Mouse (Mus musculus) heart, adult 2 months (tissue): ENCODE results near the gene Gata5. TPM values are rescaled to one million over a fixed set of nuclear protein-coding genes. Genes with fewer than 3 reads are reported as not detected.
A peak's percentile ranks its signal among the peaks of the same experiment; 100 is the strongest.

ENCODE experiments used
- DNase-seq, 2 experiments: peaks; one replicate each; pipeline ENCODE4 v3.0.0; 2021
- H3K27ac ChIP-seq: fragments of 200-600 bp; 2 replicates; pipeline ENCODE4 v1.8.1; 2022
- H3K27me3 ChIP-seq: fragments of 200-500 bp; 2 replicates; pipeline ENCODE4 v1.6.1; 2012; ENCODE audit warnings: mild to moderate bottlenecking, low read length, inconsistent platforms, mixed read lengths; ENCODE audit not compliant: control insufficient read depth, insufficient read depth
- H3K36me3 ChIP-seq: fragments of 200-500 bp; 2 replicates; pipeline ENCODE4 v1.6.1; 2012; ENCODE audit warnings: low read length, inconsistent platforms; ENCODE audit not compliant: control insufficient read depth, insufficient read depth
- H3K4me1 ChIP-seq: fragments of 200-500 bp; 2 replicates; pipeline ENCODE4 v1.6.1; 2011; ENCODE audit warnings: low read length; ENCODE audit not compliant: control insufficient read depth, insufficient read depth
- H3K4me3 ChIP-seq: fragments of 200-600 bp; 2 replicates; pipeline ENCODE4 v1.8.1; 2022
- H3K79me2 ChIP-seq: fragments of 200-500 bp; replicated peaks from 2 replicates; pipeline ENCODE4 v1.6.1; 2012; ENCODE audit warnings: mild to moderate bottlenecking, inconsistent platforms, low read length, moderate library complexity, mixed read lengths; ENCODE audit not compliant: control insufficient read depth, insufficient read depth
- H3K9ac ChIP-seq: fragments of 200-500 bp; 2 replicates; pipeline ENCODE4 v1.6.1; 2012; ENCODE audit warnings: low read depth, mild to moderate bottlenecking, control low read depth, inconsistent platforms, low read length, mixed read lengths
- CTCF ChIP-seq: fragments of 200-600 bp; IDR thresholded peaks from 2 replicates; pipeline ENCODE4 v1.8.1; 2022; ENCODE audit warnings: antibody characterized with exemption, mild to moderate bottlenecking, moderate library complexity
- EP300 ChIP-seq: fragments of 200-500 bp; IDR thresholded peaks from 2 replicates; pipeline ENCODE4 v1.6.1; 2011; ENCODE audit warnings: low read depth, low read length, control low read depth; ENCODE audit not compliant: insufficient read depth
- POLR2A ChIP-seq: fragments of 200-500 bp; IDR thresholded peaks from 2 replicates; pipeline ENCODE4 v1.6.1; 2011; ENCODE audit warnings: mild to moderate bottlenecking, low read depth, low read length, control low read depth; ENCODE audit not compliant: insufficient read depth
- WGBS: fragments of 180-500 bp; shearing (Covaris S2); methylation state at CpG from one replicate; pipeline ENCODE4 v1.1.7; 2018; 5-methylcytosine and 5-hydroxymethylcytosine counted together
- intact Hi-C: fragments of 180-260 bp; cut with DNase I; formaldehyde crosslinking; loops from one replicate; pipeline ENCODE4 v1.15.1; 2025
- polyA plus RNA-seq: library from polyadenylated mRNA; depleted of rRNA; stranded (reverse); fragments of >200 nt; gene quantifications from 2 replicates; pipeline ENCODE4 v1.2.3, GENCODE M21; 2012
- total RNA-seq, 2 experiments: library from RNA; stranded (reverse); gene quantifications; 2 replicates each; pipeline ENCODE4 v1.2.3; 2021

Gene Gata5
- total and polyA plus RNA-seq, 3 experiments: 0.63 to 1.1 (median 0.89) TPM

- 44% methylated on average over 14 of the region's 14 CpGs for WGBS
- no peaks in the 10 kb centered on the region for H3K27me3 ChIP-seq
- no peaks in the 10 kb centered on the region for H3K79me2 ChIP-seq
- no peak overlapping the region for H3K9ac ChIP-seq
- TF ChIP-seq EP300 (no peak), CTCF (no peak), POLR2A (no peak)
- H3K36me3 ChIP-seq: no peaks in the 10 kb centered on the region
- H3K27ac ChIP-seq: no peak overlapping the region
- DNase-seq: no peak
- H3K4me1 ChIP-seq: peaks cover 3% of the 10 kb centered on the region; the same call in 1 of the 2 replicates
- no peak overlapping the region for H3K4me3 ChIP-seq
- intact Hi-C loops: no loop called here
Observed at GRCm38 (mm10) chr2:180322674-180323355, 11.7 kb downstream of the Gata5 start.

GRCm38 (mm10) chr2:180320216-180320615 lies 14.3 kb downstream of the Gata5 start:
- Histone ChIP-seq H3K4me1 (peaks cover 3% of the 10 kb centered on the region; the same call in 1 of the 2 replicates), H3K27me3 (no peaks in the 10 kb centered on the region), H3K79me2 (no peaks in the 10 kb centered on the region), H3K9ac (no peak overlapping the region), H3K36me3 (no peaks in the 10 kb centered on the region), H3K27ac (no peak overlapping the region), H3K4me3 (no peak overlapping the region)
- intact Hi-C loops: no loop called here
- TF ChIP-seq EP300 (no peak), CTCF (no peak), POLR2A (no peak)
- no peak for DNase-seq
- WGBS: 79% methylated on average over 4 of the region's 4 CpGs

- Histone ChIP-seq H3K27ac (no peak overlapping the region; the same call in 1 of the 2 replicates), H3K27me3 (no peaks in the 10 kb centered on the region), H3K4me1 (peaks cover 3% of the 10 kb centered on the region; the same call in 1 of the 2 replicates), H3K36me3 (no peaks in the 10 kb centered on the region), H3K9ac (no peak overlapping the region), H3K79me2 (no peaks in the 10 kb centered on the region), H3K4me3 (no peak overlapping the region)
- TF ChIP-seq POLR2A (no peak), CTCF (no peak), EP300 (no peak)
- WGBS: 52% methylated on average over 7 of the region's 7 CpGs
- intact Hi-C loops: no loop called here
- DNase-seq: no peak
Observed at GRCm38 (mm10) chr2:180317591-180317990, 16.9 kb downstream of the Gata5 start.

- no peaks in the 10 kb centered on the region for H3K79me2 ChIP-seq
- H3K9ac ChIP-seq: no peak overlapping the region
- no peak overlapping the region for H3K4me3 ChIP-seq
- 89% methylated on average over 2 of the region's 2 CpGs for whole genome bisulfite sequencing
- TF ChIP-seq POLR2A (no peak), CTCF (no peak), EP300 (no peak)
- H3K27me3 ChIP-seq: no peaks in the 10 kb centered on the region
- peaks cover 3% of the 10 kb centered on the region; the same call in 1 of the 2 replicates for H3K4me1 ChIP-seq
- DNase-seq: no peak
- H3K27ac ChIP-seq: no peak overlapping the region
- intact Hi-C loops: no loop called here
- no peaks in the 10 kb centered on the region for H3K36me3 ChIP-seq
Observed at GRCm38 (mm10) chr2:180314292-180314691, 20.2 kb downstream of the Gata5 start.

- no peaks in the 10 kb centered on the region for H3K36me3 ChIP-seq
- 34% methylated on average over 4 of the region's 4 CpGs for WGBS
- H3K4me1 ChIP-seq: peaks cover 2% of the 10 kb centered on the region
- no peak overlapping the region for H3K9ac ChIP-seq
- peak; percentile 37 to 59 for DNase-seq
- no peak for TF ChIP-seq POLR2A
- TF ChIP-seq CTCF: no peak
- TF ChIP-seq EP300: 0 out of 2 replicates have a peak, but pooled peaks have one; percentile 37
- no peaks in the 10 kb centered on the region for H3K79me2 ChIP-seq
- no peak overlapping the region for H3K4me3 ChIP-seq
- no peak overlapping the region; the same call in 1 of the 2 replicates for H3K27ac ChIP-seq
- intact Hi-C loops: no loop called here
- H3K27me3 ChIP-seq: no peaks in the 10 kb centered on the region
Observed at GRCm38 (mm10) chr2:180311147-180311546, 23.4 kb downstream of the Gata5 start.

- no peak for DNase-seq
- Histone ChIP-seq H3K9ac (no peak overlapping the region), H3K36me3 (no peaks in the 10 kb centered on the region), H3K27ac (no peak overlapping the region), H3K4me1 (peaks cover 2% of the 10 kb centered on the region), H3K4me3 (no peak overlapping the region), H3K79me2 (no peaks in the 10 kb centered on the region), H3K27me3 (no peaks in the 10 kb centered on the region)
- TF ChIP-seq EP300 (no peak), POLR2A (no peak), CTCF (no peak)
- intact Hi-C loops: no loop called here
- 41% methylated on average over 2 of the region's 2 CpGs for WGBS
Observed at GRCm38 (mm10) chr2:180307680-180308079, 26.8 kb downstream of the Gata5 start.
